Mouse (Mus musculus): Measurements from ENCODE around the gene Timp2. TPM values are rescaled to one million over a fixed set of nuclear protein-coding genes. Genes with fewer than 3 reads are reported as not detected.

Timp2 gene
- polyA plus RNA-seq, 1 experiment from 2014 or later = 84.6 TPM

DNA sequence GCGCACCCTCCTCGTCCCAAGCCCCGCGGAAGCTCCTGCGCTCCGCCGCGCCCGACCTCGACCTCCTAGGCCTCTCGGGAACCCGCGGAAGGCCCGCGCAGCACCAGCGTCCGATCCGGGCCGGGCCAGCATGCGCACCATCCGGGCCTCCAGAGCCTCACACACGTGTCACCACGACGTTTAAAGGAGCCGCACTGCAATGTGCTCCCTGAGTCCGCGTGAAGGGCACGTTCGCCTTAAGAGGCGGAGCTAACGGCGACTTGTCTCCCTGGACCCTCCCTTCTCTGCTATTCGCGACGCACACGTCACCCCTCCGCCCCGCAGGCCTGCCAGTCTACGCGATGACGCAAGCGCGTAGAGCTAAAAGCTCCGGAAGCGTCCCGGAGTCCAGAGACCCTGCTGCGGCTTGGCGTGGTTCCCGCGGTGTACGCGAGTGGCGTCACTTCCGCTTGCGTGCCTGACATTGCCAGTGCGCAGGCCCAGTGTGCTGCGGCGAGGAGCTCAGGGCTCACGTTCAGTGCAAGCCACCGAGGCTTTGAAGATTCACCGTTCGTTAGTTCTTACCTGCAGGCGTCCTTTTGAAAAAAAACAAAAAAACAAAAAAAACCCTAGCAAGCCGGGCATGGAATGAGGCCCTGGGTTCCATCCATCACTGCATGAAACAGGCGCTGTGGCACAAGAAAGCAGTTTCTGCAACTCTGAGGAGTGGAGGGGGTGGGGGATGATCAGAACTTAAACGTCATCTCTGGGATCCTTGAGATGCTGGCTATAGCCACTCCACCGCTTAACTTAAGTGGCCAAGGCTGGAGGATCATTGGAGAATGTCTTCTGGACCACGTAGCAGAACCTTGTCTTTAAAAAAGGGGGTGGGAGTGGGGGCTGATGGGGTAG, 65.3 kb downstream of the Timp2 start, which contains the start of gene Usp36:
Gene Usp36, minus strand, starts transcription at position 246 of the 891 bp plus-strand sequence.
- peak; percentile 99 for ATAC-seq (ENCODE audit: low FRiP score, low TSS enrichment)
- peak within 1 kb of the TSS; percentile 94 for H3K4me2 ChIP-seq (replicated peaks; ENCODE audit: low read depth, low read length)
- peaks cover 15% of the 10 kb centered on the region for H3K4me1 ChIP-seq (ENCODE audit: insufficient read depth, low read length)
- H3K27ac ChIP-seq (ENCODE audit: low read length) = peak within 1 kb of the TSS; percentile 91
- no peaks in the 10 kb centered on the region for H3K9me3 ChIP-seq (ENCODE audit: low read length)
- H3K27me3 ChIP-seq (ENCODE audit: insufficient read depth, low read length) = no peaks in the 10 kb centered on the region
- H3K9ac ChIP-seq (replicated peaks; ENCODE audit: low read length) = peak within 1 kb of the TSS; percentile 91
- 1% methylated on average over 68 of the region's 68 CpGs for WGBS
- H3K4me3 ChIP-seq (ENCODE audit: low read length) = peak within 1 kb of the TSS; percentile 92
- H3K36me3 ChIP-seq (ENCODE audit: insufficient read depth, low read length) = peaks cover 15% of the 10 kb centered on the region

GRCm38 (mm10) chr11:118289562-118289961, 66.0 kb downstream of the Timp2 start:
- H3K27ac ChIP-seq (ENCODE audit: low read length) = peak overlapping the region; percentile 80
- no peaks in the 10 kb centered on the region for H3K27me3 ChIP-seq (ENCODE audit: insufficient read depth, low read length)
- H3K9ac ChIP-seq (replicated peaks; ENCODE audit: low read length) = peak overlapping the region; percentile 91
- no peak; the same call in 1 of the 2 replicates for ATAC-seq (ENCODE audit: low FRiP score, low TSS enrichment)
- peak overlapping the region; percentile 92 for H3K4me3 ChIP-seq (ENCODE audit: low read length)
- H3K4me2 ChIP-seq (replicated peaks; ENCODE audit: low read depth, low read length) = peak overlapping the region; percentile 72
- 0% methylated on average over 22 of the region's 22 CpGs for WGBS
- H3K4me1 ChIP-seq (ENCODE audit: insufficient read depth, low read length) = peaks cover 15% of the 10 kb centered on the region
- H3K36me3 ChIP-seq (ENCODE audit: insufficient read depth, low read length) = peaks cover 22% of the 10 kb centered on the region
- no peaks in the 10 kb centered on the region for H3K9me3 ChIP-seq (ENCODE audit: low read length)

- Histone ChIP-seq H3K4me3 (ENCODE audit: low read length) (peak overlapping the region; percentile 92), H3K4me1 (ENCODE audit: insufficient read depth, low read length) (peaks cover 15% of the 10 kb centered on the region), H3K4me2 (replicated peaks; ENCODE audit: low read depth, low read length) (peak overlapping the region; percentile 72), H3K9ac (replicated peaks; ENCODE audit: low read length) (peak overlapping the region; percentile 91), H3K27me3 (ENCODE audit: insufficient read depth, low read length) (no peaks in the 10 kb centered on the region), H3K27ac (ENCODE audit: low read length) (peak overlapping the region; percentile 80), H3K36me3 (ENCODE audit: insufficient read depth, low read length) (peaks cover 26% of the 10 kb centered on the region), H3K9me3 (ENCODE audit: low read length) (no peaks in the 10 kb centered on the region)
- no peak for ATAC-seq (ENCODE audit: low FRiP score, low TSS enrichment)
- under 1% methylated on average over 16 of the region's 16 CpGs for WGBS
Observed at GRCm38 (mm10) chr11:118289037-118289511, 66.5 kb downstream of the Timp2 start.

- Histone ChIP-seq H3K9me3 (ENCODE audit: low read length) (no peaks in the 10 kb centered on the region), H3K36me3 (ENCODE audit: insufficient read depth, low read length) (peaks cover 41% of the 10 kb centered on the region), H3K4me1 (ENCODE audit: insufficient read depth, low read length) (peaks cover 15% of the 10 kb centered on the region), H3K4me2 (replicated peaks; ENCODE audit: low read depth, low read length) (no peak overlapping the region), H3K4me3 (ENCODE audit: low read length) (no peak overlapping the region), H3K9ac (replicated peaks; ENCODE audit: low read length) (no peak overlapping the region), H3K27me3 (ENCODE audit: insufficient read depth, low read length) (no peaks in the 10 kb centered on the region), H3K27ac (ENCODE audit: low read length) (no peak overlapping the region)
- WGBS = 96% methylated on average over 9 of the region's 9 CpGs
- no peak for ATAC-seq (ENCODE audit: low FRiP score, low TSS enrichment)
Observed at GRCm38 (mm10) chr11:118287573-118287972, 68.0 kb downstream of the Timp2 start.

DNA sequence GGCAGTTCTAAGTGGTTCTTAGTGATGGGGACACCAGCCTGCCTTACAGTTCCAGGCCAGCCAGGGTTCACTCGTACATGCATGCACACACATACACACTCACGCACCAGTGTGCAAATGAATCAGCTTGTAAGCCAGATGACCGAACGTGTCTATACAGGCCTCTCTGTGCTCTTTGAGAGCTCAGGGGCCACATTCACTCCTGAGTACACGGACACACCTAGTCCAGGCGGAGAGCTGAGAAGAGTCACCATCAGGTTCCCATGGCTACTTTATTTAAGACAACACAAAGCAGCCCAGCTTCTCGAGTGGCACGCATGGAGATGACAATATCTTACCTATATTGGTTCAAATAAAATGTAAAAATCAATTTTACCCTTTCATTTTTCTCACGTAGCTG, 69.1 kb downstream of the Timp2 start:
- Histone ChIP-seq H3K9ac (replicated peaks; ENCODE audit: low read length) (no peak overlapping the region), H3K27ac (ENCODE audit: low read length) (no peak overlapping the region), H3K36me3 (ENCODE audit: insufficient read depth, low read length) (peaks cover 53% of the 10 kb centered on the region), H3K9me3 (ENCODE audit: low read length) (no peaks in the 10 kb centered on the region), H3K4me1 (ENCODE audit: insufficient read depth, low read length) (peaks cover 15% of the 10 kb centered on the region), H3K4me3 (ENCODE audit: low read length) (no peak overlapping the region), H3K27me3 (ENCODE audit: insufficient read depth, low read length) (no peaks in the 10 kb centered on the region), H3K4me2 (replicated peaks; ENCODE audit: low read depth, low read length) (no peak overlapping the region)
- WGBS = 94% methylated on average over 9 of the region's 9 CpGs
- no peak for ATAC-seq (ENCODE audit: low FRiP score, low TSS enrichment)

- no peaks in the 10 kb centered on the region for H3K27me3 ChIP-seq (ENCODE audit: insufficient read depth, low read length)
- H3K27ac ChIP-seq (ENCODE audit: low read length) = no peak overlapping the region
- no peak overlapping the region for H3K9ac ChIP-seq (replicated peaks; ENCODE audit: low read length)
- 91% methylated on average over 13 of the region's 13 CpGs for WGBS
- peaks cover 14% of the 10 kb centered on the region for H3K4me1 ChIP-seq (ENCODE audit: insufficient read depth, low read length)
- H3K4me3 ChIP-seq (ENCODE audit: low read length) = no peak overlapping the region
- no peak overlapping the region for H3K4me2 ChIP-seq (replicated peaks; ENCODE audit: low read depth, low read length)
- no peak for ATAC-seq (ENCODE audit: low FRiP score, low TSS enrichment)
- H3K36me3 ChIP-seq (ENCODE audit: insufficient read depth, low read length) = peaks cover 54% of the 10 kb centered on the region
- H3K9me3 ChIP-seq (ENCODE audit: low read length) = no peaks in the 10 kb centered on the region
Observed at GRCm38 (mm10) chr11:118285791-118286190, 69.7 kb downstream of the Timp2 start.

GRCm38 (mm10) chr11:118280218-118280617, 75.3 kb downstream of the Timp2 start:
- H3K4me1 ChIP-seq (ENCODE audit: insufficient read depth, low read length) = no peaks in the 10 kb centered on the region
- H3K4me2 ChIP-seq (replicated peaks; ENCODE audit: low read depth, low read length) = no peak overlapping the region
- H3K36me3 ChIP-seq (ENCODE audit: insufficient read depth, low read length) = peaks cover 77% of the 10 kb centered on the region
- H3K9me3 ChIP-seq (ENCODE audit: low read length) = no peaks in the 10 kb centered on the region
- no peak for ATAC-seq (ENCODE audit: low FRiP score, low TSS enrichment)
- 97% methylated on average over 3 of the region's 3 CpGs for WGBS
- no peak overlapping the region for H3K4me3 ChIP-seq (ENCODE audit: low read length)
- H3K27ac ChIP-seq (ENCODE audit: low read length) = no peak overlapping the region
- H3K27me3 ChIP-seq (ENCODE audit: insufficient read depth, low read length) = no peaks in the 10 kb centered on the region
- H3K9ac ChIP-seq (replicated peaks; ENCODE audit: low read length) = no peak overlapping the region

GRCm38 (mm10) chr11:118276328-118276727, 79.2 kb downstream of the Timp2 start:
- Histone ChIP-seq H3K4me1 (ENCODE audit: insufficient read depth, low read length) (no peaks in the 10 kb centered on the region), H3K27ac (ENCODE audit: low read length) (no peak overlapping the region), H3K4me2 (replicated peaks; ENCODE audit: low read depth, low read length) (no peak overlapping the region), H3K9ac (replicated peaks; ENCODE audit: low read length) (no peak overlapping the region), H3K9me3 (ENCODE audit: low read length) (no peaks in the 10 kb centered on the region), H3K36me3 (ENCODE audit: insufficient read depth, low read length) (peaks cover 76% of the 10 kb centered on the region), H3K27me3 (ENCODE audit: insufficient read depth, low read length) (no peaks in the 10 kb centered on the region), H3K4me3 (ENCODE audit: low read length) (no peak overlapping the region)
- WGBS = 80% methylated on average over 7 of the region's 7 CpGs
- no peak for ATAC-seq (ENCODE audit: low FRiP score, low TSS enrichment)

- Histone ChIP-seq H3K27me3 (ENCODE audit: insufficient read depth, low read length) (no peaks in the 10 kb centered on the region), H3K4me3 (ENCODE audit: low read length) (no peak overlapping the region), H3K4me2 (replicated peaks; ENCODE audit: low read depth, low read length) (no peak overlapping the region), H3K4me1 (ENCODE audit: insufficient read depth, low read length) (no peaks in the 10 kb centered on the region), H3K9me3 (ENCODE audit: low read length) (no peaks in the 10 kb centered on the region), H3K27ac (ENCODE audit: low read length) (no peak overlapping the region), H3K9ac (replicated peaks; ENCODE audit: low read length) (no peak overlapping the region), H3K36me3 (ENCODE audit: insufficient read depth, low read length) (peaks cover 82% of the 10 kb centered on the region)
- ATAC-seq (ENCODE audit: low FRiP score, low TSS enrichment) = no peak
- WGBS = 96% methylated on average over 9 of the region's 9 CpGs
Observed at GRCm38 (mm10) chr11:118275092-118275491, 80.4 kb downstream of the Timp2 start.

DNA sequence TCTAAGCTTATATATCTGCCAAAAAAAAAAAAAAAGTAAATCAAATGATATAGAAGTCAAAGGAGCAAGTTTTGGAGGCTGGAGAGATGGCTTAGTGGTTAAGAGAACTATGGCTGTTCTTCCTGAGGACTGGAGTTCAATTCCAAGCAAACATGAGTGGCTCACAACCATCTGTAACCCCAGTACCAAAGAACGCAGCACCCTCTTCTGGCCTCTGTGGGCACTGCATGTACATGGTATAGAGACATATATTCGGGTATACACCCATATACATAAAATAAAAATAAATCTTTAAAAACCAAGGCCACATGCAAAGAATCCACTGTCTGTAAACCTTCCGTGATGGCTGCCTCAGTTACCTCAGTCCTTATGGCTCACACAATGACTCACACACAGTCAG, 85.7 kb downstream of the Timp2 start:
- Histone ChIP-seq H3K9ac (replicated peaks; ENCODE audit: low read length) (no peak overlapping the region), H3K4me1 (ENCODE audit: insufficient read depth, low read length) (no peaks in the 10 kb centered on the region), H3K4me3 (ENCODE audit: low read length) (no peak overlapping the region), H3K27me3 (ENCODE audit: insufficient read depth, low read length) (no peaks in the 10 kb centered on the region), H3K27ac (ENCODE audit: low read length) (no peak overlapping the region), H3K4me2 (replicated peaks; ENCODE audit: low read depth, low read length) (no peak overlapping the region), H3K9me3 (ENCODE audit: low read length) (no peaks in the 10 kb centered on the region), H3K36me3 (ENCODE audit: insufficient read depth, low read length) (peaks cover 85% of the 10 kb centered on the region)
- WGBS = 93% methylated on average over 3 of the region's 3 CpGs
- no peak for ATAC-seq (ENCODE audit: low FRiP score, low TSS enrichment)

All from kidney, embryonic 16.5 days (tissue).